Mouse (Mus musculus) midbrain, embryonic 15.5 days (tissue): Measurements from ENCODE around the gene Pld3. TPM values are rescaled to one million over a fixed set of nuclear protein-coding genes. Genes with fewer than 3 reads are reported as not detected.

Experiments
- ATAC-seq: fragments of 200-750 bp; cut with Nextera tagmentation; replicated peaks from 2 replicates; pipeline ENCODE4 v1.8.0; 2017; ENCODE audit warnings: moderate TSS enrichment
- H3K27ac ChIP-seq: fragments of 300-500 bp; sonication (generic); 2 replicates; pipeline ENCODE4 v1.5.1; 2015; ENCODE audit warnings: mild to moderate bottlenecking, inconsistent platforms
- H3K27me3 ChIP-seq: fragments of 300-500 bp; sonication (generic); replicated peaks from 2 replicates; pipeline ENCODE4 v1.6.1; 2015; ENCODE audit warnings: inconsistent platforms
- H3K36me3 ChIP-seq: fragments of 300-500 bp; sonication (generic); replicated peaks from 2 replicates; pipeline ENCODE4 v1.6.1; 2015; ENCODE audit warnings: inconsistent platforms
- H3K4me1 ChIP-seq: fragments of 300-500 bp; sonication (generic); 2 replicates; pipeline ENCODE4 v1.6.1; 2015; ENCODE audit warnings: inconsistent platforms
- H3K4me2 ChIP-seq: fragments of 300-500 bp; sonication (generic); 2 replicates; pipeline ENCODE4 v1.6.1; 2015; ENCODE audit warnings: inconsistent platforms, mild to moderate bottlenecking, moderate library complexity
- H3K4me3 ChIP-seq: fragments of 300-500 bp; sonication (generic); 2 replicates; pipeline ENCODE4 v1.5.1; 2015; ENCODE audit warnings: mild to moderate bottlenecking, inconsistent platforms
- H3K9ac ChIP-seq: fragments of 300-500 bp; sonication (generic); 2 replicates; pipeline ENCODE4 v1.6.1; 2015; ENCODE audit warnings: mild to moderate bottlenecking, inconsistent platforms
- H3K9me3 ChIP-seq: fragments of 300-500 bp; sonication (generic); 2 replicates; pipeline ENCODE4 v1.6.1; 2016; ENCODE audit warnings: inconsistent platforms
- WGBS: fragments of 180-500 bp; shearing (Covaris S2); methylation state at CpG from one replicate; pipeline ENCODE4 v1.1.7; 2015; ENCODE audit warnings: mixed read lengths; 5-methylcytosine and 5-hydroxymethylcytosine counted together
- polyA plus RNA-seq: library from polyadenylated mRNA; unstranded; fragments of >200 nt; fragmentation: Nextera tagmentation; extraction: Ambion mirVana; gene quantifications from 2 replicates; pipeline ENCODE4 v1.2.1, GENCODE M21; 2015

The Pld3 gene
- polyA plus RNA-seq, 1 experiment from 2014 or later, result 157 TPM

- H3K36me3 ChIP-seq, result peaks cover 13% of the 10 kb centered on the region; the same call in 1 of the 2 replicates
- no peak overlapping the region for H3K4me2 ChIP-seq
- no peaks in the 10 kb centered on the region for H3K27me3 ChIP-seq
- H3K4me1 ChIP-seq, result peaks cover 5% of the 10 kb centered on the region
- ATAC-seq, result no peak
- H3K27ac ChIP-seq, result no peak overlapping the region
- no peaks in the 10 kb centered on the region for H3K9me3 ChIP-seq
- no peak overlapping the region for H3K9ac ChIP-seq
- no peak overlapping the region for H3K4me3 ChIP-seq
- WGBS, result 92% methylated on average over 2 of the region's 2 CpGs
Measured at GRCm38 (mm10) chr7:27587741-27588140, 34.7 kb upstream of the Pld3 start.

GRCm38 (mm10) chr7:27586861-27587260 is 33.8 kb upstream of the Pld3 start:
- Histone ChIP-seq H3K36me3 (peaks cover 19% of the 10 kb centered on the region), H3K9me3 (no peaks in the 10 kb centered on the region), H3K4me2 (no peak overlapping the region), H3K4me1 (no peaks in the 10 kb centered on the region), H3K27me3 (no peaks in the 10 kb centered on the region), H3K27ac (no peak overlapping the region), H3K9ac (no peak overlapping the region), H3K4me3 (no peak overlapping the region)
- no peak for ATAC-seq
- 77% methylated on average over 2 of the region's 2 CpGs for WGBS

GRCm38 (mm10) chr7:27580380-27581174 is 27.6 kb upstream of the Pld3 start:
- Histone ChIP-seq H3K36me3 (peaks cover 47% of the 10 kb centered on the region), H3K4me1 (no peaks in the 10 kb centered on the region), H3K4me3 (no peak overlapping the region), H3K27ac (no peak overlapping the region), H3K4me2 (no peak overlapping the region), H3K27me3 (no peaks in the 10 kb centered on the region), H3K9ac (no peak overlapping the region), H3K9me3 (no peaks in the 10 kb centered on the region)
- ATAC-seq, result no peak
- 91% methylated on average over 14 of the region's 14 CpGs for WGBS

- H3K4me3 ChIP-seq, result no peak overlapping the region
- 92% methylated on average over 7 of the region's 7 CpGs for WGBS
- no peaks in the 10 kb centered on the region for H3K27me3 ChIP-seq
- H3K36me3 ChIP-seq, result peaks cover 47% of the 10 kb centered on the region
- H3K9me3 ChIP-seq, result no peaks in the 10 kb centered on the region
- ATAC-seq, result no peak
- no peak overlapping the region for H3K27ac ChIP-seq
- H3K4me1 ChIP-seq, result no peaks in the 10 kb centered on the region
- no peak overlapping the region for H3K4me2 ChIP-seq
- no peak overlapping the region for H3K9ac ChIP-seq
Measured at GRCm38 (mm10) chr7:27578465-27578864, 25.4 kb upstream of the Pld3 start.

- Histone ChIP-seq H3K9me3 (no peaks in the 10 kb centered on the region), H3K9ac (no peak overlapping the region), H3K36me3 (peaks cover 47% of the 10 kb centered on the region), H3K4me2 (no peak overlapping the region), H3K4me1 (no peaks in the 10 kb centered on the region), H3K27ac (no peak overlapping the region), H3K4me3 (no peak overlapping the region), H3K27me3 (no peaks in the 10 kb centered on the region)
- WGBS, result 97% methylated on average over 6 of the region's 6 CpGs
- ATAC-seq, result no peak
Measured at GRCm38 (mm10) chr7:27577589-27577988, 24.6 kb upstream of the Pld3 start.

- Histone ChIP-seq H3K27ac (no peak overlapping the region), H3K27me3 (no peaks in the 10 kb centered on the region), H3K36me3 (peaks cover 42% of the 10 kb centered on the region), H3K4me2 (no peak overlapping the region), H3K9me3 (no peaks in the 10 kb centered on the region), H3K4me3 (no peak overlapping the region), H3K9ac (no peak overlapping the region), H3K4me1 (no peaks in the 10 kb centered on the region)
- WGBS, result 71% methylated on average over 6 of the region's 6 CpGs
- ATAC-seq, result no peak
Measured at GRCm38 (mm10) chr7:27576914-27577313, 23.9 kb upstream of the Pld3 start.

GRCm38 (mm10) chr7:27574124-27574880 is 21.3 kb upstream of the Pld3 start:
- no peak for ATAC-seq
- Histone ChIP-seq H3K9me3 (no peaks in the 10 kb centered on the region), H3K4me3 (no peak overlapping the region), H3K4me1 (no peaks in the 10 kb centered on the region), H3K27ac (no peak overlapping the region), H3K9ac (no peak overlapping the region), H3K4me2 (no peak overlapping the region), H3K36me3 (peaks cover 35% of the 10 kb centered on the region), H3K27me3 (no peaks in the 10 kb centered on the region)
- WGBS, result 93% methylated on average over 14 of the region's 14 CpGs

GRCm38 (mm10) chr7:27572133-27572532 is 19.1 kb upstream of the Pld3 start:
- Histone ChIP-seq H3K27me3 (no peaks in the 10 kb centered on the region), H3K27ac (no peak overlapping the region), H3K4me2 (no peak overlapping the region), H3K4me3 (no peak overlapping the region), H3K4me1 (no peaks in the 10 kb centered on the region), H3K36me3 (peaks cover 46% of the 10 kb centered on the region), H3K9ac (no peak overlapping the region), H3K9me3 (no peaks in the 10 kb centered on the region)
- ATAC-seq, result no peak
- WGBS, result 91% methylated on average over 4 of the region's 4 CpGs

GRCm38 (mm10) chr7:27569580-27570224 is 16.7 kb upstream of the Pld3 start:
- Histone ChIP-seq H3K4me1 (no peaks in the 10 kb centered on the region), H3K36me3 (peaks cover 48% of the 10 kb centered on the region), H3K4me2 (no peak overlapping the region), H3K27me3 (no peaks in the 10 kb centered on the region), H3K4me3 (no peak overlapping the region), H3K9me3 (no peaks in the 10 kb centered on the region), H3K9ac (no peak overlapping the region), H3K27ac (no peak overlapping the region)
- WGBS, result 90% methylated on average over 5 of the region's 5 CpGs
- no peak for ATAC-seq

GRCm38 (mm10) chr7:27560978-27561377 is 8.0 kb upstream of the Pld3 start:
- ATAC-seq, result no peak
- Histone ChIP-seq H3K9me3 (no peaks in the 10 kb centered on the region), H3K4me1 (0 out of 2 replicates have a peak, but pooled peaks cover 3% of the 10 kb centered on the region), H3K27me3 (no peaks in the 10 kb centered on the region), H3K4me2 (no peak overlapping the region), H3K4me3 (no peak overlapping the region), H3K9ac (no peak overlapping the region), H3K36me3 (peaks cover 35% of the 10 kb centered on the region), H3K27ac (no peak overlapping the region)
- whole genome bisulfite sequencing, result 96% methylated on average over 1 of the region's 1 CpGs

GRCm38 (mm10) chr7:27560291-27560887 is 7.4 kb upstream of the Pld3 start:
- H3K4me3 ChIP-seq, result no peak overlapping the region
- H3K4me2 ChIP-seq, result no peak overlapping the region
- H3K9me3 ChIP-seq, result no peaks in the 10 kb centered on the region
- peaks cover 33% of the 10 kb centered on the region for H3K36me3 ChIP-seq
- H3K4me1 ChIP-seq, result 0 out of 2 replicates have a peak, but pooled peaks cover 4% of the 10 kb centered on the region
- WGBS, result 81% methylated on average over 8 of the region's 8 CpGs
- H3K27me3 ChIP-seq, result no peaks in the 10 kb centered on the region
- no peak for ATAC-seq
- no peak overlapping the region for H3K9ac ChIP-seq
- no peak overlapping the region for H3K27ac ChIP-seq

GRCm38 (mm10) chr7:27552070-27552469 is 948 bp downstream of the Pld3 start:
- 59% methylated on average over 5 of the region's 5 CpGs for WGBS
- Histone ChIP-seq H3K4me1 (peaks cover 28% of the 10 kb centered on the region), H3K36me3 (peaks cover 8% of the 10 kb centered on the region; the same call in 1 of the 2 replicates), H3K27ac (no peak overlapping the region; the same call in 1 of the 2 replicates), H3K4me3 (peak overlapping the region; percentile 76), H3K4me2 (peak overlapping the region; percentile 88), H3K27me3 (no peaks in the 10 kb centered on the region), H3K9ac (0 out of 2 replicates have a peak overlapping the region, but pooled peaks have one; percentile 73), H3K9me3 (no peaks in the 10 kb centered on the region)
- ATAC-seq, result no peak
